Mouse (Mus musculus): ENCODE results near the gene Stk11ip. TPM values are rescaled to one million over a fixed set of nuclear protein-coding genes. Genes with fewer than 3 reads are reported as not detected.

Stk11ip gene
- polyA plus RNA-seq, 1 experiment, result 5.1 TPM

DNA sequence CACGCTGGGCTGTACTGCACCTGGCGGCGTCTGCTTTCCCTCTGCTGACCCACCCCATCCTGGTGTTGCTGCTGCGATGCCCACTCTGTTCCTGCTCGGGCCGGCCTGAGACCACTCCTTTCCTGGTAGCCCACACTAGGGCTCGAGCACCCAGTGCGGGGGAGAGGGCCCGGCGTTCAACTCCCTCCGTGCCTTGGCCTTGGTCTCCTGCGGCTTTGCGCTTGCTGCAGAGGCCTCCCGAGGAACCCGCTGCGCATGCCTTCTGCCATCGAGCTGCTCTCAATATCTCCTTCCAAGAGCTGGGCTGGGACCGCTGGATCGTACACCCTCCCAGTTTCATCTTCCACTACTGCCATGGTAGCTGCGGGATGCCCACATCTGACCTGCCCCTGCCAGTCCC lies 11.7 kb upstream of the Stk11ip start:
- TF ChIP-seq GATA1 (IDR thresholded peaks at IDR 0.05; ENCODE audit: low read length), result no peak
- TF ChIP-seq TAL1 (IDR thresholded peaks at IDR 0.05; ENCODE audit: low read length), result no peak
- Histone ChIP-seq H3K4me1 (ENCODE audit: control insufficient read depth) (peaks cover 2% of the 10 kb centered on the region; the same call in 1 of the 2 replicates), H3K9me3 (ENCODE audit: control insufficient read depth, low read length) (no peaks in the 10 kb centered on the region; the same call in 1 of the 2 replicates), H3K27me3 (ENCODE audit: control insufficient read depth) (peaks cover 36% of the 10 kb centered on the region), H3K36me3 (ENCODE audit: control insufficient read depth) (no peaks in the 10 kb centered on the region), H3K4me3 (replicated peaks) (no peak overlapping the region)

DNA sequence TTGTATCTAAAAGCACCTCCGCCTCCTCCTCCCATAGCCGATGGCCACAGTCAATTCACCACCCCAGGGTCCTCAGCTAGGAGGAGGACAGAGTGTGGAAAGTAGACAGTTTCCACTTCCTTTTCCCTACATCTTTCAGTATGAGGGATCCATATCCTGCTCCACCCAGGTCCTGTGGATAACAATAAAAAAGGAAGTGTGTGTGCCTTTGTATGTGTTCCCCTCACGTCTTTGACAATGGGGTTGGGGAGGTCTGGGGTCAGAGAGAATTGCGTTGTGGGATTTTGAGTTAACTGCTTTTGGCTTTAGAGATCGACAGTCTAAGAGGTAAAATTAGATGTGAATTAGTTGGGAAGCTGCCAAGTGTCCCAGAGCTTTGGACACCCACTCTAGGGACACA lies 11.2 kb upstream of the Stk11ip start:
- H3K4me3 ChIP-seq (replicated peaks), result no peak overlapping the region
- no peaks in the 10 kb centered on the region for H3K36me3 ChIP-seq (ENCODE audit: control insufficient read depth)
- peaks cover 2% of the 10 kb centered on the region; the same call in 1 of the 2 replicates for H3K4me1 ChIP-seq (ENCODE audit: control insufficient read depth)
- H3K9me3 ChIP-seq (ENCODE audit: control insufficient read depth, low read length), result no peaks in the 10 kb centered on the region; the same call in 1 of the 2 replicates
- TF ChIP-seq TAL1 (IDR thresholded peaks at IDR 0.05; ENCODE audit: low read length) (no peak), GATA1 (IDR thresholded peaks at IDR 0.05; ENCODE audit: low read length) (no peak)
- H3K27me3 ChIP-seq (ENCODE audit: control insufficient read depth), result peaks cover 30% of the 10 kb centered on the region

DNA sequence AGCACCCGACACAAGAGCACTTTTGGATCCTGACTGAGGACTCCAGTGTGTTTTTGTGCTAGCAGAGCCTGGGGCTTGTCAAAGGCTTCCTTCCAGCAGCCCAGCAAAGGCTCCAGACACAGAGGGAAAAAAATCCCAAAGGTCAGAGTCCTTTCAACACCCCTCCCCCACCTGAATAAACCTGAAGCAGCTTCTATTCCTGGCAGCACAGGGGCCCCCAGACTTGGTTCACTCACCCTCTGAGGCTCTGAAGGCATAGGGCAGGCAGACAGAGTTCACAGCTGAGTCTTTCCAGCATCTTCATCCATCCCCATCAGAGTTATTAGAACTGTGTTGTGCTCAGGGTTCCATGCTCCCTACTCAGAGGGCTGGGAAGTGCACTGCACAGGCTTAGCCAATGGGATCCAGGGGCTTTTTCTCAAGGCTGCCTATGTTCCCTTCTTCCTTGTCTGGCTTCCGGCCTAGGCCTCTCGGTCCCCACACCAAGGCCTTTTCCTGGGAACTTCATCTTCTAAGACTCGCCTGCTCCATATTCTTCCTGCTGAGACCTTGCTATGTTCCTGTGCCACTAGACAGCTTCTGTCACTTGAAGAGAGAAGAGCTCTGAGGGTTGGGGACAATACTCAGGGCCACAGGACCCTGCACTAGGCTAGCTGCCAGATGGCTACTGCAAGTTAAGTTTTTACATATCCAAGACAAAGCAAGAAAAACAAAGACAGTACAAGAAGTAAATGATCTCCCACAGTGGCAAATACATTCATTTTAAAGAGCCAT lies 9.7 kb upstream of the Stk11ip start:
- Histone ChIP-seq H3K36me3 (ENCODE audit: control insufficient read depth) (no peaks in the 10 kb centered on the region), H3K4me3 (replicated peaks) (no peak overlapping the region), H3K4me1 (ENCODE audit: control insufficient read depth) (no peaks in the 10 kb centered on the region), H3K9me3 (ENCODE audit: control insufficient read depth, low read length) (no peaks in the 10 kb centered on the region), H3K27me3 (ENCODE audit: control insufficient read depth) (peaks cover 16% of the 10 kb centered on the region)
- no peak for TF ChIP-seq TAL1 (IDR thresholded peaks at IDR 0.05; ENCODE audit: low read length)
- TF ChIP-seq GATA1 (IDR thresholded peaks at IDR 0.05; ENCODE audit: low read length), result no peak

DNA sequence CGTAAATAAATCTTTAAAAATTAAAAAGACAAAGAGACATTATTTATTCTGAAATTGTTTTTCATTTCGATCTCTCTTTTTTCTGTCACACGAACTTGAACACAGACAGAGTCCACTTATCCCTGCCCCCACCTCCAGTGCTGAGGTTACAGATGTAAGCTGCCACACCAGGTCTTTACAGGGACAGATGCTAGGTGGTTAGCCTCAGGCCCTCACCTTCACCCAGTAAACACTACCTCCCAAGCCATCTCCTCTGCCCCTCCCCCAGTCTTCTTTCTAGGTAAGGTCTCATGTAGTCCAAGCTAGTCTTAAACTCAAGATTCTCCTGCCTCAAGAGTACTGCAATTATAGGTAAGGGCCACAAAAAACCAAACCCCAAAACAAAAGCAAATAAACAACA lies 8.8 kb upstream of the Stk11ip start:
- TF ChIP-seq GATA1 (IDR thresholded peaks at IDR 0.05; ENCODE audit: low read length) (no peak), TAL1 (IDR thresholded peaks at IDR 0.05; ENCODE audit: low read length) (no peak)
- H3K27me3 ChIP-seq (ENCODE audit: control insufficient read depth), result peaks cover 7% of the 10 kb centered on the region
- H3K4me3 ChIP-seq (replicated peaks), result no peak overlapping the region
- H3K9me3 ChIP-seq (ENCODE audit: control insufficient read depth, low read length), result no peaks in the 10 kb centered on the region
- H3K4me1 ChIP-seq (ENCODE audit: control insufficient read depth), result no peaks in the 10 kb centered on the region
- H3K36me3 ChIP-seq (ENCODE audit: control insufficient read depth), result no peaks in the 10 kb centered on the region

DNA sequence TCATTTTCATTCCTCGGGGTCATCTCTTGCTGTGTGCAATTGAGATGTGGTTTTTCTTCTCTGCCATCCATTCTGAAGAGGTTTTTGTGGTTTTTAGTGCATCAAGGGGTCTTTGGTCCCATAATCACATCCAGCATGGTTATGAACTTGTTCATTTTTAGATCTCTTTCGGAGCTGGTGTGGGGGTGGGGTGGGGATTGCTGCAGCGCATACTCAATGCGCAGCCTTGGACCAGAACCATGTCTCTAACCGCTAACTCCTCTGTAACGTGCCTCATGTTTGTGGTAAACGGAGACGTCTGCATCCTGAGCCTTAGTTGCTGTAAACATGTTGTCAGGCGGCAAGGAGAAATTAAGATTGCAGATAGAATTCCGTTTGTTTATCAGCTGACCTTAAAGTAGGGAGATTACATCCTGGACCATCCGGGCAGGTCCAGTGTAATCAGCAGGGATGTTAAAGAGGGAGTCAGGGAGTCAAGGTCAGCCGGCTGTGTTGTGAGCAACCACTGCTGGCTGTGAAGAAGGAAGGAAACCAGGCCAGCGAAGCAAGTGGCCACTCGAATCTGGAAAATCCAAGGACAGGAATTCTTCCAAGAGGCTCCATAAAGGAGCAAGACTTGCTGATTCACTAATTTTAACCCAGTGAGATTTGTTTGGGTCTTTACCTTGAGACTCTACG lies 4.5 kb upstream of the Stk11ip start:
- no peaks in the 10 kb centered on the region for H3K27me3 ChIP-seq (ENCODE audit: control insufficient read depth)
- H3K4me1 ChIP-seq (ENCODE audit: control insufficient read depth), result peaks cover 13% of the 10 kb centered on the region
- H3K4me3 ChIP-seq (replicated peaks), result no peak overlapping the region
- no peaks in the 10 kb centered on the region for H3K36me3 ChIP-seq (ENCODE audit: control insufficient read depth)
- no peak for TF ChIP-seq GATA1 (IDR thresholded peaks at IDR 0.05; ENCODE audit: low read length)
- TF ChIP-seq TAL1 (IDR thresholded peaks at IDR 0.05; ENCODE audit: low read length), result no peak
- H3K9me3 ChIP-seq (ENCODE audit: control insufficient read depth, low read length), result no peaks in the 10 kb centered on the region

DNA sequence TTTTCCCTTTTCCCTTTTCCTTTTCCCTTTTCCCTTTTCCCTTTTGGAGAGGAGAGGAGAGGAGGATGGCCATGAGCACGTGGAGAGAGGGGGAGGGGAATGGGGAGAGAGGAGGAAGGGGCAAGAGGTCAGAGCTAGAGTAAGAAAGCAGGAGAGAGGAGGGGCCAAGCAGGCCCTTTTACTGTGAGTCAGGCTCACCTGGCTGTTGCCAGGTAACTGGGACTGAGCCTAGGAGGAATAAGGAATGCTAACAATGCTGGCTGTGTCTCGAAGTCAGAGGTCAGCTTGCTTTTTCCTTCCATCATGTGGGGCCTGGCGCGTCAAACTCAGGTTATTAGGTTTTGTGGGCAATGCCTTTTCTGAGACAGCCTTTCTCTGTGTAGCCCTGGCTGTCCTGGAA lies 3.3 kb upstream of the Stk11ip start:
- no peaks in the 10 kb centered on the region for H3K27me3 ChIP-seq (ENCODE audit: control insufficient read depth)
- H3K9me3 ChIP-seq (ENCODE audit: control insufficient read depth, low read length), result no peaks in the 10 kb centered on the region
- H3K36me3 ChIP-seq (ENCODE audit: control insufficient read depth), result no peaks in the 10 kb centered on the region
- TF ChIP-seq GATA1 (IDR thresholded peaks at IDR 0.05; ENCODE audit: low read length), result no peak
- TF ChIP-seq TAL1 (IDR thresholded peaks at IDR 0.05; ENCODE audit: low read length), result no peak
- no peak overlapping the region for H3K4me3 ChIP-seq (replicated peaks)
- H3K4me1 ChIP-seq (ENCODE audit: control insufficient read depth), result peaks cover 22% of the 10 kb centered on the region

DNA sequence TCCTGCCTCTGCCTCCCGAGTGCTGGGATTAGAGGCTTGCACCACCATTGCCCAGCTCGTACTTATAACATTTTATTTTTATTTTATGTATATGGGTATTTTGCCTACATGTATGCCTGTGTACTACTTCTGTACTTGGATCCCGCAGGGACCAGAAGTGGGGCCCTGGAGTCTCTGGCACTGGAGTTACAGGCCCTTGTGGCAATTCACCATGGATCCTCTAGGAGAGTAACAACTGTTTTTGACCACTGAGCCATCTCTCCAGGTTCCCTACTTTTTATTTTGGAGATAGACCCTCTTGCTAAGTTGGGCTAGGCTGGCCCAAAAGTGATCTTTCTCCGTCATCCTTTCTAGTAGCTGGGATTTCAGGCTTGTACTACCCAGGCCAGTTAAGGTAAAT lies 2.9 kb upstream of the Stk11ip start:
- Histone ChIP-seq H3K9me3 (ENCODE audit: control insufficient read depth, low read length) (no peaks in the 10 kb centered on the region), H3K4me1 (ENCODE audit: control insufficient read depth) (peaks cover 22% of the 10 kb centered on the region), H3K36me3 (ENCODE audit: control insufficient read depth) (no peaks in the 10 kb centered on the region), H3K4me3 (replicated peaks) (no peak overlapping the region), H3K27me3 (ENCODE audit: control insufficient read depth) (no peaks in the 10 kb centered on the region)
- TF ChIP-seq TAL1 (IDR thresholded peaks at IDR 0.05; ENCODE audit: low read length) (no peak), GATA1 (IDR thresholded peaks at IDR 0.05; ENCODE audit: low read length) (no peak)

DNA sequence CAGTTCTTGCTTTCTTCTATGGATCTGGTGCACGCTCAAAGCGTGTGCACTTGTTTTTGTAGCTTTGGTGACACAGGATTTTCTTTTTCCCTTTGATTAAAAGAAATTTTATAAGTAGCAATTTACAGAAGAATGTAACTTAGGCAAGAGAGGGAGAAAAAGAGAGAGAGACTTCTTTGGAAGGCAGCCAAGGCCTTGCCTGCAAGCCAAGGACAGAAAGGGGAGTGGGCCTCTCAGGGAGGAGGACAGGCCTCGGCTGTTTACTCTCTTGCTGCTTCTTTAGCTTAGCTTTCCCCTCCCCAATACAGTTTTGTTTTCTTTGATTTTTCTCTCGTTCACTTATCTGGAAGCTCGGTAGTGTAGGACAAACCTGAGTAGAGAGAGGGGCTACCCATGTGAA lies 1.8 kb upstream of the Stk11ip start:
- peaks cover 23% of the 10 kb centered on the region for H3K4me1 ChIP-seq (ENCODE audit: control insufficient read depth)
- no peaks in the 10 kb centered on the region for H3K27me3 ChIP-seq (ENCODE audit: control insufficient read depth)
- peaks cover under 1% of the 10 kb centered on the region; the same call in 1 of the 2 replicates for H3K36me3 ChIP-seq (ENCODE audit: control insufficient read depth)
- no peak overlapping the region for H3K4me3 ChIP-seq (replicated peaks)
- TF ChIP-seq TAL1 (IDR thresholded peaks at IDR 0.05; ENCODE audit: low read length) (no peak), GATA1 (IDR thresholded peaks at IDR 0.05; ENCODE audit: low read length) (no peak)
- H3K9me3 ChIP-seq (ENCODE audit: control insufficient read depth, low read length), result no peaks in the 10 kb centered on the region

DNA sequence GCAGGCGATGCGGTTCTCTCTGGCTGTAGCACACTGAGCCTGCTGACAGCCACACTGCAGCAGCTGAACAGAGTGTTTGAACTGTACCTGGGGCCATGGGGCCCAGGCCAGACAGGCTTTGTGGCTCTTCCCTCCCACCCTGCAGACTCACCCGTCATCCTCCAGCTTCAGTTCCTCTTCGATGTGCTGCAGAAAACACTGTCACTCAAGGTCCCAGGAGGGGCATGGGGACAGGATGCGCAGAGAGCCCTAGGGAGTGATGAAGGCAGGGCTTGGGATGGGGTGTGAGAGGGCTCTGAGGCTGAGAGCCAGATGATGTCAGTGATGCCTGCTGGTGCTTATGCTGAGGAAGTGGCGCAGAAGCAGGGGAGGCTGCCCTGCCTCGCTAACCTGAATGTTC lies 3.4 kb downstream of the Stk11ip start:
- no peaks in the 10 kb centered on the region for H3K9me3 ChIP-seq (ENCODE audit: control insufficient read depth, low read length)
- peaks cover 24% of the 10 kb centered on the region for H3K4me1 ChIP-seq (ENCODE audit: control insufficient read depth)
- H3K4me3 ChIP-seq (replicated peaks), result no peak overlapping the region
- no peaks in the 10 kb centered on the region for H3K27me3 ChIP-seq (ENCODE audit: control insufficient read depth)
- TF ChIP-seq TAL1 (IDR thresholded peaks at IDR 0.05; ENCODE audit: low read length) (no peak), GATA1 (IDR thresholded peaks at IDR 0.05; ENCODE audit: low read length) (no peak)
- peaks cover 43% of the 10 kb centered on the region for H3K36me3 ChIP-seq (ENCODE audit: control insufficient read depth)

Data from erythroblast, embryonic 14.5 days (primary cell).